In genomic region chr19:7381906-7382247, GRCm38 (mm10) we compare ENCODE assay signal across 8 mouse cellular contexts. TPM values are rescaled to one million over a fixed set of nuclear protein-coding genes. Genes with fewer than 3 reads are reported as not detected.
DNase-seq lines count a peak whose midpoint lies in the region; ATAC-seq and TF ChIP-seq lines count a peak whose summit lies in the region.

No protein-coding gene starts in this region.

- H3K9me3 ChIP-seq in hindbrain, postnatal 0 days (ENCODE audit: low read length), result no peaks in the 10 kb centered on the region
- no peaks in the 10 kb centered on the region for H3K9me3 ChIP-seq in neural tube, embryonic 13.5 days

- H3K36me3 ChIP-seq in hindbrain, postnatal 0 days (ENCODE audit: insufficient read depth, low read length), result no peaks in the 10 kb centered on the region
- H3K36me3 ChIP-seq in neural tube, embryonic 13.5 days, result peaks cover 7% of the 10 kb centered on the region; the same call in 1 of the 2 replicates

- peaks cover 20% of the 10 kb centered on the region for H3K4me1 ChIP-seq in hindbrain, postnatal 0 days (ENCODE audit: insufficient read depth, low read length)
- H3K4me1 ChIP-seq in neural tube, embryonic 13.5 days (replicated peaks), result peaks cover 50% of the 10 kb centered on the region

- H3K4me3 ChIP-seq in left cerebral cortex, adult 2 months, result peak overlapping the region; percentile 92
- peak overlapping the region; percentile 63 for H3K4me3 ChIP-seq in hindbrain, postnatal 0 days (ENCODE audit: low read length)
- H3K4me3 ChIP-seq in neural tube, embryonic 13.5 days, result peak overlapping the region; percentile 93

- ATAC-seq in hindbrain, postnatal 0 days, result no peak
- no peak for ATAC-seq in neural tube, embryonic 13.5 days (ENCODE audit: low read depth)
- no peak for ATAC-seq in megakaryocyte-erythroid progenitor cell, adult 5-6 weeks (replicated peaks; ENCODE audit: low FRiP score, low TSS enrichment, poor library complexity, severe bottlenecking)

- peak overlapping the region; percentile 92 for H3K27ac ChIP-seq in left cerebral cortex, adult 2 months
- H3K27ac ChIP-seq in hindbrain, postnatal 0 days, result peak overlapping the region; percentile 95
- peak overlapping the region; percentile 97 for H3K27ac ChIP-seq in neural tube, embryonic 13.5 days (replicated peaks)

- no peak for TF ChIP-seq CTCF in left cerebral cortex, adult 2 months (IDR thresholded peaks at IDR 0.05)
- TF ChIP-seq CTCF in hindbrain, postnatal 0 days (IDR thresholded peaks at IDR 0.05; ENCODE audit: low read depth), result no peak

- peak overlapping the region; percentile 90 for H3K9ac ChIP-seq in hindbrain, postnatal 0 days (replicated peaks; ENCODE audit: low read length)
- peak overlapping the region; percentile 97 for H3K9ac ChIP-seq in neural tube, embryonic 13.5 days

- no peak for DNase-seq in left cerebral cortex, adult 2 months (ENCODE audit: extremely low spot score in 1 of 2, low spot score in 2 of 2)
- no peak for DNase-seq in left cerebral cortex, postnatal 4 days
- peak; percentile 2 for DNase-seq in brain, embryonic 18.5 days (ENCODE audit: low read depth, low spot score)
- no peak for DNase-seq in hindbrain, postnatal 0 days (ENCODE audit: low spot score)
- no peak for DNase-seq in urinary bladder, postnatal 25 days (ENCODE audit: low spot score)
- DNase-seq in thymus, postnatal 36 days, result no peak

- intact Hi-C loops in left cerebral cortex, adult 2 months (cut with DNase I), result loop anchor here (2.0 kb wide), 1 partner anchor 35 kb away; the partner anchor contains the start of gene 2700081O15Rik
- intact Hi-C loops in left cerebral cortex, postnatal 4 days (cut with DNase I), result loop anchor here (5.0 kb wide), 1 partner anchor 35 kb away; the partner anchor contains the start of gene 2700081O15Rik

- no peaks in the 10 kb centered on the region for H3K27me3 ChIP-seq in hindbrain, postnatal 0 days (ENCODE audit: insufficient read depth, low read length)
- no peaks in the 10 kb centered on the region for H3K27me3 ChIP-seq in neural tube, embryonic 13.5 days

- WGBS in hindbrain, postnatal 0 days, result 2% methylated on average over 8 of the region's 8 CpGs
- 1% methylated on average over 8 of the region's 8 CpGs for WGBS in neural tube, embryonic 13.5 days

- H3K4me2 ChIP-seq in hindbrain, postnatal 0 days (ENCODE audit: low read depth, low read length), result peak overlapping the region; percentile 75
- peak overlapping the region; percentile 69 for H3K4me2 ChIP-seq in neural tube, embryonic 13.5 days

RNA-seq across cellular contexts. Expression of gene Spindoc, which starts 0.9 kb away (rescaled TPM):
- total RNA-seq in left cerebral cortex, adult 2 months (2021), result 10 to 100 TPM; 27.9 to 28.0 TPM
- 10 to 100 TPM; 38.9 to 43.9 TPM for total RNA-seq in left cerebral cortex, postnatal 4 days (2021)
- 37.1 and 57.3 TPM in 2 replicates for total RNA-seq in hindbrain, postnatal 0 days (2014; rRNA removed)
- 19.0 and 19.8 TPM in 2 replicates for polyA plus RNA-seq in hindbrain, postnatal 0 days (2015; fragmentation: Nextera tagmentation; extraction: Ambion mirVana)
- polyA plus RNA-seq in neural tube, embryonic 13.5 days (2015; fragmentation: Nextera tagmentation; extraction: Ambion mirVana), result 29.1 and 29.2 TPM in 2 replicates
- total RNA-seq in megakaryocyte-erythroid progenitor cell, adult 5-6 weeks (2014; fragmentation: Nextera tagmentation), result 15.7 and 23.7 TPM in 2 replicates
- total RNA-seq in megakaryocyte-erythroid progenitor cell, adult 5-6 weeks (2017), result 6.2 and 15.9 TPM in 2 replicates

RNA-seq across cellular contexts. Expression of gene 2700081O15Rik, which starts 35.5 kb away (rescaled TPM):
- total RNA-seq in left cerebral cortex, adult 2 months (2021), result 10 to 100 TPM; 32.1 to 34.1 TPM
- 100 to 1,000 TPM; 145 to 166 TPM for total RNA-seq in left cerebral cortex, postnatal 4 days (2021)
- 114 and 129 TPM in 2 replicates for total RNA-seq in hindbrain, postnatal 0 days (2014; rRNA removed)
- polyA plus RNA-seq in hindbrain, postnatal 0 days (2015; fragmentation: Nextera tagmentation; extraction: Ambion mirVana), result 9.3 TPM in 2 replicates
- polyA plus RNA-seq in neural tube, embryonic 13.5 days (2015; fragmentation: Nextera tagmentation; extraction: Ambion mirVana), result 16.5 and 17.0 TPM in 2 replicates
- total RNA-seq in megakaryocyte-erythroid progenitor cell, adult 5-6 weeks (2014; fragmentation: Nextera tagmentation), result 4.6 and 9.4 TPM in 2 replicates
- total RNA-seq in megakaryocyte-erythroid progenitor cell, adult 5-6 weeks (2017), result 3.0 and 7.0 TPM in 2 replicates

RNA-seq across cellular contexts. Expression of gene Mark2, which starts 40.2 kb away (rescaled TPM):
- total RNA-seq in left cerebral cortex, adult 2 months (2021), result 100 to 1,000 TPM; 133 to 148 TPM
- 100 to 1,000 TPM in 1 of 2 experiments, 10 to 100 TPM in 1; 91.2 to 108 TPM for total RNA-seq in left cerebral cortex, postnatal 4 days (2021)
- total RNA-seq in hindbrain, postnatal 0 days (2014; rRNA removed), result 39.9 and 47.8 TPM in 2 replicates
- polyA plus RNA-seq in hindbrain, postnatal 0 days (2015; fragmentation: Nextera tagmentation; extraction: Ambion mirVana), result 31.4 and 36.2 TPM in 2 replicates
- polyA plus RNA-seq in neural tube, embryonic 13.5 days (2015; fragmentation: Nextera tagmentation; extraction: Ambion mirVana), result 45.3 and 48.0 TPM in 2 replicates
- 57.1 and 106 TPM in 2 replicates for total RNA-seq in megakaryocyte-erythroid progenitor cell, adult 5-6 weeks (2014; fragmentation: Nextera tagmentation)
- 14.6 and 28.7 TPM in 2 replicates for total RNA-seq in megakaryocyte-erythroid progenitor cell, adult 5-6 weeks (2017)
